Mouse (Mus musculus) stomach, postnatal 0 days (tissue): ENCODE measurements around the gene Krt222.

Experiments
- CTCF ChIP-seq: IDR thresholded peaks from 2 replicates; pipeline ENCODE4 v1.5.1; 2016; ENCODE audit warnings: antibody characterized with exemption, low read depth, mild to moderate bottlenecking, moderate library complexity
- EP300 ChIP-seq: optimal IDR thresholded peaks from 2 replicates; pipeline ENCODE3; 2016; ENCODE audit warnings: antibody characterized with exemption

DNA sequence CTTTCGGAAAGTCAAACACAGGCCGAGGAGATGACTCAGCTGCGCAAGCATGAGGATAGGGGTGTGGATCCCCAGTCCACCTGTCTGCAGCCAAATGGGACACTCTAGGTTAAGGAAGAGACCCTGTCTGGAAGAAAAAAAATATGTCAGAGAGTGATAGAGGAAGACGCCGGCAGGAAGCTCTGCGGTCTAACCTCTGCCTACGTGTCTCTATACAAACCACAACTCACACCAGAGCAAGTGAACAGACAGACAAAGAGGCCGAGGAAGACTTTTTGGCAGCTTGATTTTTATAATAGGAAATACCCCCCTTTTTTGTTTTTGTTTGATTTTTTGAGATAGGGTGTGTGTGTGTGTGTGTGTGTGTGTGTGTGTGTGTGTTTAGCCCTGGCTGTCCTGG lies 11.4 kb upstream of the Krt222 start:
- TF ChIP-seq CTCF: no peak
- TF ChIP-seq EP300: no peak
